Mouse (Mus musculus): Measurements from ENCODE around the gene H3f3b.
"Not testable (repeated sequence)": the region's sequence is repeated elsewhere in the genome, so short reads cannot be mapped to it uniquely, and the experiment has no call there.

The H3f3b gene

DNA sequence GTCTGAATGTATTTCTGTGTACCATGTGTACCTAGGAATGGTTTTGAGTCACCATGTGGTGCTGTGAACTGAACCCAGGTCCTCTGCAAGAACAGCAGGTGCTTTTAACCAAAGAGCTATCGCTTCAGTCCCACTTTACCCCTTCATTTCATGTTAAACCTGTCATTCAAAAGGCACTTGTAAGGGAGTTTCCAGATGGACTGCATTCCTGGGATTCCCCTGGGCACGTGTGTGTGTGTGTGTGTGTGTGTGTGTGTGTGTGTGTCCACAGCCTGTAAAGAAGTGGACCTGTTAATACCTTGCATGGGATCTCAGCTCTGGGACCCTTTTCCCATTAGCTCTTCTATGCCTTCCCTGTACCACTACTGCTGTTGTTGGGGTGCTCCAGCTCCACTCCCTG is 21.8 kb upstream of the H3f3b start:
- DNase-seq (ENCODE audit: low read depth, low spot score): no peak

DNA sequence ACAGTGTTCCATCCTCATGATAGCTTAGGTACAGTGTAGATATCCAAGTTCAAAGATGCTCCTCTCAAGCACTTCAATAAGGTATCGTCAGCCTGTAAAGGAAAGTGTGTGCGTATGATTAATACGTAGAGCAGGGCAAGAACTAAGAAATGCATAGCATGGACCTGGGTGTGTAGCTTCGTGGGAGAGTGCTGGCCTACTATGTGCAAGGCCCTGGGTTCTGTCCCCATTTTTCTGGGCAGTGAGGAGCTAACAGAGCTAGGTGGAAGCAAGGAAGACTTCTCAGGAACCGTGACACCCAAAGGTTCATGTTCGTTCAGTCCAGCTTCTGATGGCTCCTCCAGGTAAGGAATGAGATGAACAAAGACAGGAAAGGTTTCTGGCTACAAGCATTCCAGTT is 17.4 kb upstream of the H3f3b start:
- no peak for DNase-seq (ENCODE audit: low read depth, low spot score)

DNA sequence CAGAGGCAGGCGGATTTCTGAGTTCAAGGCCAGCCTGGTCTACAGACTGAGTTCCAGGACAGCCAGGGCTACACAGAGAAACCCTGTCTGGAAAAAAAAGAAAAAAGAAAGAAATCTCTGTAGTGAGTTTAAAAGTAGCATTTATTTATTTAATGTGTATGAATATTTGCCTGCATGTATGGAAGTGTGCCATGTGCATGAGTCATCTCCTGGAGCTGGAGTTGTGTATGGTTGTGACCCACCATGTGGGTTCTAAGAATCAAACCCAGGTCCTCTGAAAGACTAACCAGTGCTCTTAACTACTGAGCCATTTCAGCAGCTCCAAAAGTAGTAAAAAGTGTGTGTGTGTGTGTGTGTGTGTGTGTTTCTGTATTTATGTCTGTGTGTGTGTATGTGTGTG is 15.5 kb upstream of the H3f3b start:
- DNase-seq (ENCODE audit: low read depth, low spot score): no peak

DNA sequence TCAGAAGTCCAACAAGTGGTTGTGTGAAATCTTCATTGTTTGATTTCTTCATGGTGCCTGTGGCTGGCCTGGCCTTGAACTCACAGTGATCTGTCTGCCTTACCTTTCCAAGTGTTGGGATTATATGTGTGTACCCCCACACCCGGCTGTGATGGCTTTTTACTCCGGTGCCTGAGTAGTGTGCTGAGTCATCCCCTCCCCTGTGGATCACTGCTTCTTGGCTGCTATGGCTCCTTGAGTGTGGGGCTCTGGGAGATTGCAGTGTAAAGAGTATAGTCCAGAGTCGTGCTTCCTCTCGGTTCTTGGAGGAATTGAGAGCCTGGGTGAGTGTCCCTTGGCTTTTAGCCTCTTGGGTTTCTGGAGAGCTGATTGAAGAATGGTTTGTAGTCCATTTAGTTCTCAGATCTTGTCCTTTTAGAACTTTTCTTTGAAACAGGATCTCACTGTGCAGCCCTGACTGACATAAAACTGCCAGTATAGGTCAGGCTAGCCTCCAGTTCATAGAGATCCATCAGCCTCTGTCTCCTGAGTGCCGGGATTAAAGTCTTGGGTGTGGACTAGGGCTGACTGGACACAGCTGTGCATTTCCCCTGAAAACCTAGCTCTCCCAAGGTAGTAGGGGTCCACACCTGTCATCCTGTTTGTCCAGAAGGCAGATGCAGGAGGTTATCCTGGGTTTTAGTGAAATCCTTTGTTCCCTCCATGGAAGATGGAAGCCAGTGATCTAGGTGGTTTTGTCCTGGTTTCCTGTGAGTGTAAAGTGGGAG is 14.8 kb upstream of the H3f3b start:
- DNase-seq (ENCODE audit: low read depth, low spot score): no peak

DNA sequence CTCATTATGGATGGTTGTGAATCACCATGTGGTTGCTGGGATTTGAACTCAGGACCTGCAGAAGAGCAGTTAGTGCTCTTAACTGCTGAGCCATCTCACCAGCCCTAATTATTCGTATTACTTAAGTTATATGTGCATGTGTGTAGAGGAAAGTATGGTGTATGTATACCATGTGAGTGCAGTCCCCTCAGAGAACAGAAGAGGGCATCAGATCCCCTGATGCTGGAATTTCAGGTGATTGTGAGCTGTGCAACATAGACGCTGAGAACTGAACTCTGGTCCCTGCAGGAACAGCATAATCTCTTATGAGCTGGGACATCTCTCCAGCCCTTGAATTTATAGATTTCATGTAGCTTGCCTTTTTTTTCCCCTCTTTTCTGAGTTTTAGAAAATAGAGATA is 14.1 kb upstream of the H3f3b start:
- no peak for DNase-seq (ENCODE audit: low read depth, low spot score)

DNA sequence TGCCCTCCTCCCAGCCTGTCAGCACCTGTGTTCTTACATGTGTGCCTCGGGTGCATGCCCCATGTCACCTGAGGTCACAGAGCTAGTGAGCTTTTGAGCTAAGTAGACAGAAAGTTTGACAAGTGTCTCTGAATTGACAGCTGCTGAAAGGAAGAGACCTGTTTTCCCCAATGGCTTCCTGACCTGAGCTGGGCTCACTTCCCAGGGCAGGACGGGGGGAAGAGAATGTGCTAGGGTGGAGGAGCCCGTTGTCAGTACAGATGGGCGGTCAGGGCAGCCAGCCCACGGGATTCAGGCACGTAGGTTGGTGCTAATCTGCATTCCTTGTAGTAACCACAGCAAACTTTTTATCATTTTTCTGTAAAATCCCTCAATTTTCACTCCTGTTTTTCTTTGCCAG is 12.8 kb upstream of the H3f3b start:
- no peak for DNase-seq (ENCODE audit: low read depth, low spot score)

DNA sequence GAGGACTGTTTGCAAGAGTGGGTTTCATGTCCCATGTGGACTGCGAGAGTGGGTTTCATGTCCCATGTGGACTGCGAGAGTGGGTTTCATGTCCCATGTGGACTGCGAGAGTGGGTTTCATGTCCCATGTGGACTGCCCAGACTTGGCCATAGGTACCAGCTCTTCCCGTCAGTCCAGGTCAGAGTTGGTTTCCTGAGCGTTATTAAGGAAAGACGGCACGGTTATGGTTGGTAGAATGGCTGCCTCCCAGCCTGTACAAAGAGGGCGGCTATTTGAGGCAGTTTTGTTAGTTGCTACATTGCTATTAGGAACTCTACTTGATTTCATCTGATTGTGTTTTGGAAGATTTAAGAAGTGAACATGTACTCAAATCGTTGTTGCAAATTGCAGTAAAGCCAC is 10.1 kb upstream of the H3f3b start:
- no peak for DNase-seq (ENCODE audit: low read depth, low spot score)

DNA sequence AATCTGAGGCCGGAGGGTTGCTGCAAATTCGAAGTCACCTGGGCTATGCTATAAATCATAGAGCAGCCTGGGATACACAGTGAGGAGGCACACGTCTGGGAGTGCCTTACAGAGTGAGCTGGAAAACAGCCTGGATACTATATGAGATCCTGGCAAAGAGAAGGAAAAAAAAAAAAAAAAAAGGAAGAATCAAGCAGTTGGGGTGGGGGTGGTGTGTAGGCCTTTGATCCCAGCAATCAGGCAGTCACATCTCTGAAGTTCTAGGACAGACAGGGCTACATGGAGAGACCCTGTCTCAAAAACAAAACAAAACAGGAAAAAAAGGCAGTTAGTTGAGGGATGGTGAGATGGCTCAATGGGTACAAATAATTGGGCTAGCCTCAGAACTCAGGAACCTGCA is 8.9 kb upstream of the H3f3b start:
- DNase-seq (ENCODE audit: low read depth, low spot score): no peak

DNA sequence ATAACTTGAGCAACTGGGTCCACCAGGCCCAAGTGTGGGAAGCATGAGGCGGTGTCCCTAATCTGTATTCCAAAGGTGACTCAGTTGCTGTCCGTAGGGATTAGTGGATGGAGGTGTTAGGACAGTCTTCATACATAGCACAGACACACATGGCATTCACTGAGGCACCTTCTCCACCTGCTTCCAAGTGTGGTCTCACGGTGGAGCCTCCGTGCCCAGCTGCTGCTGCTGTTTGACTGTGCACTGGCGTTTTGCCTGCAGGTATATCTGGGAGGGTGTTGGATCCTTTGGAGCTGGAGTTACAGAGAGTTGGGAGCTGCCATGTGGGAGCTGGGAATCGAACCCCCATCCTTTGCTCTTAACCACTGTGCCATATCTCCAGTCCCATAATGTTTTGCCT is 6.8 kb upstream of the H3f3b start:
- no peak for DNase-seq (ENCODE audit: low read depth, low spot score)

DNA sequence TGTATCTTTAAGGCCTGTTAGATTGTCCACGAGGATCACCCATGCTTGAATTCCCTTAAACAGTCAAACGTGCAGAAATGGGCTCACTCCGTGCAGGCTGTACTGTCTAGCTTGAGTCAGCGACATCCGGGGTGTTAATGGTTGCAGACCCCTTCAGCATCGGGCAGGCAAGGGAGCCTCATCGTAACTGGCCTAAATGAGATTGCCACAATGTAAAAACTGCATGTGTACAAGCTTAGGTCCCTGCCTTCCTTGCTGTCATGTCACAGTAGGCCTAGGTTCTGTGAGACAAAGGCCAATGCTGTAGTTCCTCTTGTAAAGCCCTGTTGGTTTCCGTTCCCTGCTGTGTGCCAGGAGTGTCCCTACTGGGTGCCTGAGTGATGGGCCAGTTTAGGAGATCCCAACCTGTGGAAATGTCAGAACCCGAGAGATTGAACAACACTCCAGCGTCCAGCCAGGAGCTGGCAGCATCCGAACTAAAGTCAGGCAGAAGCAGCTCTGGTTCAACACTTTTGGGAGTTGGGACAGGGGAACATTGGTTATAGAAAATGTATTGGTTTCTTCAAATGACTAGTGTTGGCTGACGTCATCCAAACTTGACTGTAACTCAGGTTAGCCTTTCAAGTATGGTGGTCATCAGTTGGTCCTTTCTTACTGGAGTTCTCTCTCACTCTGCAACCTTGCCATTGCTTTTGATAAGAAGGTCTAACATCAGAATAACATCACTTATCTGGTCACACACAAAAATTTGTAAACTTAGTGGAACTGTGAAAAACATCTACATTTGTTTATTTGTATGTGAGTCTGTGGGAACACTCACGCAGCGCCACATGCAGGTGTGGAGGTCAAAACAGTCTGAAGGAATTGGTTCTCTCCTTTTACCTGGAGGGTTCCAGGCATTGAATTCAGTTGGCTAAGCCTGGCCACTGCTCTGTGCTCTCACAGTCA is 3.4 kb upstream of the H3f3b start:
- DNase-seq (ENCODE audit: low read depth, low spot score): no peak

DNA sequence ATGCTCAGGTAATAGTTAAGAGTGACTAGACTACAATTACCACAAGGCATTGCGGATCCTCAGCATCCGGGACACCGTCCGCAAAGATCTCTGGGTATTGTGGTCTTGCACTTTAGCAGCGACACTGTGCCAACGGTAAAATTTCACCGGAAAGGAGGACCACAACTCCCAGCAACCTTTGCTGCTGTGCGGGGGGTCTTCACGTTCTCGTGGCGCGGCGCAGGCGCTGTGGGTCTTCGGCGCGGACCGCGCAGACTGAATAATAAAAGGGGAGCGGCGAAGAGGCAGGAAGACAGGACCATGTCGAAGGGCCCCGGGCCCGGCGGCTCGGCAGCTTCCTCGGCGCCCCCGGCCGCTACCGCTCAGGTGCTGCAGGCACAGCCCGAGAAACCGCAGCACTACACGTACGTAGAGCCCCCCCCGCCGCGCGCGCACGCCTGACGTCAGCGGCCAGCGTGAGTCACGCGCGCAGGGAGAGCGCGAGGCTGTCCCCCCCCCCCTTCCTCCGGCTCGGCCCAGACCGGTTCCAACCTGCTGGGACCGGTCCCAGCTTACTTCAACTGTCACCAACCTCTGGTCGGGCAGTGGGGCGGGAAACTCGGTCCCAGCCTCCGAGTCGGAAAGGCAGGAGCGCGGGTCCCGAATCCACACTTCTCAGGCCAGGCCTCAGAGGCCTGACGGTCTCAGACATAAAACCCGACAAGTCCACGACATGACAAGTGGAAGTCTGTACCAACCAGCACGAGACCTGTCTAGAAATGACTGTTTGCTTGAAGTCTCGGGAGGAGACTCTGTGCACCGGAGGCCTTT is 2.5 kb upstream of the H3f3b start, which contains the start of gene Unk:
Gene Unk (plus strand): TSS at position 235 of the 810 bp plus-strand sequence.
- peak; percentile 98 for DNase-seq (ENCODE audit: low read depth, low spot score)

DNA sequence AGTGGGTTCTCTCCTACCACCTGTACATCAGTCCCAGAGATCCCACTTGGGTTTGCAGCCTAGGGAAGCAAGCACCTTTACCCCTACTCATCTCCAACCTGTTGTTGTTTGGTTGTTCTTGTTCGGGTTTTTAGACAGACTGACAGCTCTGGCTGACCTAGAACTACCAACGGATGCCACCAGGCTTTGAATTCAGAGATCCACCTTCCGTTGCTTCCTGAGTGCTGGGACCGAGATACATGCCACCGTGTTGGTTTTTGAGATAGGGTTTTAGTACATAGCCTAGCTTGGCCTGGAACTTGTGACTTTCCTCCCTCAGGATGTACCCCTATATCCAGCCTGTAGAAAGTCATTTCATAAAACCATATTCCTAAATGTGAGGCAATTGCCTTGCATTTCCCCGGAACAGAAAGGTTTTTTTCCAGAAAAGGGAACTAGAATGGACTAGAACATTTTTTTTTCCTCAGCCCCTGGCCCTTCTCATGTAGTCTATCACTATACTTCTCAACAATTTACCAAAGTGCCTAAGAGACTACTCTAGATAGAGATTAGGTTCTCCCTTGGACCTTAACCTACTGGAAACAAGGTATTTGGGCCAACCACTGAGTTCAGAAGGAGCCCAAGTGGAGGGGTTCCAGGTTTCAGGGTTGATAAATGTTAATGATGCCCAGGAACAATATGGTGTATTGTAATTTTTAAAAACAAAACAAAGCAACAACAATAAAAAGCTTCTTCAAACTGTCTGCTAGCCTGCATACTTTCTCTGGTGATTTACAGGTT is 1.5 kb upstream of the H3f3b start:
- no peak for DNase-seq (ENCODE audit: low read depth, low spot score)

DNA sequence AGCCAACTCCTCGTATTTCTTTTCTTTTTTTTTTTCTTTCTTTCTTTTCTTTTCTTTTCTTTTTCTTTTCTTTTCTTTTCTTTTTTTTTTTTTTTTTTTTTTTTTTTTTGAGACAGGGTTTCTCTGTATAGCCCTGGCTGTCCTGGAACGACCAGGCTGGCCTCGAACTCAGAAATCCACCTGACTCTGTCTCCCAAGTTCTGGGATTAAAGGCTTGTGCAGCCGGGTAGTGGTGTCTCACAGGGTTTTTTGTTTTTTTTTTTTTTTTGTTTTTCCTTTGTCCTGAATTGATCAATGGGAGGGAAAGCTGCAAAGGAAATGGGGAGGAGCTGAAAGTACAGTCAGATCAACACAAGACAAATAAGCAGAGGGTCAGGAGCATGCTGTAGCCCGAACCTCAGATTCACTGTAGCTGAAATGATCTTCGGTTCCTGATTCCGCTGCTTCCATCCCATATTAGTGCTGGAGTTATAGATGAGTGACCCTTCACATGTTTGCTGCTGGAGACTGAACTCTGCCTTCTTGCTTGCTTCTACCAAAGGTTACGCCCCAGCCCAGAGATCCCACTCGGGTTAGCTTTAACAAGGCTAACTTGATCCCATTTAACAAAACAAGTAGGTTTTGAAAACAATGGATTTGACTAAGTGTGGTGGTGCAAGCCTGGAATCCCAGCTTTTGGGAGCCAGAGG is 559 bp upstream of the H3f3b start:
- no peak for DNase-seq (ENCODE audit: low read depth, low spot score)

DNA sequence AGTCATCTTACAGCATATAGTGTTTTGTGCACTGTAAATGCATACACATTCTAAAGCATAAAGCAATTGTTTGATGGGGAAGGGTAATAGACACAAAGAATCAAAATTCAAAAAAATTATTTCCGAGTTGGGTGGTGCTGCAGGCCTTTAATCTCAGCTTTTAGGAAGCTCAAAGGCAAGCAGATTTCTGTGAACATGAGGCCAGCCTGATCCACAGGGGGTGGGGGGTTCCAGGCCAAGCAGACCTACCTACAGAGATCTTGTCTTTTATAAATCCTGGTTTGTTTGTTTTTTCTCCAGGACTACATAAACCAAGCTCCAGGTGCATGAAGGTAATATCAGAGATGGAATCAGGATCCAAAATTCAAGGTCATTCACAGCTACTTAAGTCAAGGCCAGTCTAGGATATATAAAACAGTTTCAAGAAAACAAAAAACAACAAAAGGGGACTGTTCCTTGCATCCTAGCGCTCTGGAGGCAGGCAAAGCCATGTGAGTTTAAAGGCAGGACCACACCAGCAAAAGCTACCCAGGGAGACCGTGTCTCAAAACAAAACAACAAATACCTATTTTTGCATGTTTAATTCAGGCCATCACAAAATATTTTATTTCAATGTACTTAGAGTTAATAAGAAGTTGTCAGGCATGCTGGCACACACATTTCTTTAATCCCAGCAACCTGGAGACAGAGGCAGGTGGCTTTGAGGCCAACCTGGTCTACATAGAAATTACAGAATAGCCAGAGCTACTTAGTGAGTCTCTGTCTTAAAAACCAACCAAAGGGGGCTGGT is 2.5 kb downstream of the H3f3b start:
- no peak for DNase-seq (ENCODE audit: low read depth, low spot score)

DNA sequence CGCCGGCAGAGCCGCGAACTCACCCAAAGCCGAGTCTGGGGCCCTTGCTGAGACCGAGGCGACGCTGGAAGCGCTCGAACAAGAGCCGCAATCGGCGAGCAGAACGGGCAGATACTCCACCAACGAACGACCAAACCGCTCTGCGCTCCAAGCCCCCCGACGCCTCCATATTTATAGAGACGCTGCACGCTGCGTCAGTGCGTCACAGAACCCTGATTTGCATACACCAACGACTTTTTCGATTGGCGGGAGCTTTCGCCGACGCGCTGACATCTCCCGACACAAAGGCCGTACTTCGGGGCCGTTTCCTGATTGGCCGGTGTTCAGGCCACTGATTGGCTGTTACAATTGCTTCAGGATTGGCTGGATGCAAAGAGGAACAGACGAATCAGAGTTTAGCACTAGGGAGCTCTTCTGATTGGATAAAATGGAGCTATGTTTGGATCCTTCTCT is 3.4 kb downstream of the H3f3b start:
- DNase-seq (ENCODE audit: low read depth, low spot score): peak; percentile 98

DNA sequence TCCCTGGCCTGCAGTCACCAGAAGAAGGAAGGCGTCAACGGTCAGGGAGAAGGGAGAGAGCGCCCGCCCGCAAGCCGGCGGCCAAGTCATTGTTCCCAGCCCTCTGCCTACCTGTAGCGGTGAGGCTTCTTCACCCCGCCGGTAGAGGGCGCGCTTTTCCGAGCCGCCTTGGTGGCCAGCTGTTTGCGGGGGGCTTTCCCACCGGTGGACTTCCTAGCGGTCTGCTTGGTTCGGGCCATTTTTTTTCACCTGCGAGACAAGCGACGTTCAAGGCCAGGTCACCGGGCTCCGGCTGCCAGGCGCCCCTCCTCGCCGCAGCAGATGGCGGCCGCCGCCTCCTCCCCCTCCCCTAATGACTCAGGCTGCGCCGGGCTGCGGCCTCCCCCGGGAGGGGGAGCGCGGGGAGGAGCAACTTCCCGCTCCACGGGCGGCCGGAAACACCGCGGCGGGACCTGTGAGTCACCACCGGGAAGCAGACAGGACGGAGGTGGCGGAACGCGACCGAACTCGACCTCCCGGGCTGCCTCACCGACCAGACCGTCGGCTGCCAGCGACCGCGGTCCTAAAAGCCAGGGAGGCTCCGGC is 3.9 kb downstream of the H3f3b start:
- peak; percentile 49 for DNase-seq (ENCODE audit: low read depth, low spot score)

DNA sequence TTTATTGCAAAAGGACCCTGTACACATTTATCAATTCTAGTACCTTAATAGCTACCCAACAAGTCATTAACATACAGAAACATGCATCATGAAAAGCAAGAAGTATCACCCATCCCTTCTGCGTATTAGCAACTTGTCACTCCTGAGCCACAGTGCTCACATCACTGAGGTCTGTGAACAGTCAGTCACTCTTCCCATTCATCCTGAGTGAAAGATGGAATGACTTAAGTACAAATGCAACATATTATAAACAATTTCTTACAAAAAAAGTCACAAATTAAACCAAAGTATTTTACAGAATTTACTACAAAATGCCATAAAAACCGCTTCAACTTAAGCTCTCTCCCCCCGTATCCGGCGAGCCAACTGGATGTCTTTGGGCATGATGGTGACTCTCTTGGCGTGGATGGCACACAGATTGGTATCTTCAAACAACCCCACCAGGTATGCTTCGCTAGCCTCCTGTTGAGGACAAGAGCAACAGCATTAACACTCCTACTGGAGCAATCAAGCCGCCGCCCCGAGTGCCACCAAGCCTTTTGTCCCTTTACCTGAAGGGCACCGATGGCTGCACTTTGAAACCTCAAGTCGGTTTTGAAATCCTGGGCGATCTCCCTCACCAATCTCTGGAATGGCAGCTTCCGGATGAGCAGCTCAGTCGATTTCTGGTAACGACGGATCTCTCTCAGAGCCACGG is 4.5 kb downstream of the H3f3b start:
- not testable (repeated sequence) for DNase-seq (ENCODE audit: low read depth, low spot score)

DNA sequence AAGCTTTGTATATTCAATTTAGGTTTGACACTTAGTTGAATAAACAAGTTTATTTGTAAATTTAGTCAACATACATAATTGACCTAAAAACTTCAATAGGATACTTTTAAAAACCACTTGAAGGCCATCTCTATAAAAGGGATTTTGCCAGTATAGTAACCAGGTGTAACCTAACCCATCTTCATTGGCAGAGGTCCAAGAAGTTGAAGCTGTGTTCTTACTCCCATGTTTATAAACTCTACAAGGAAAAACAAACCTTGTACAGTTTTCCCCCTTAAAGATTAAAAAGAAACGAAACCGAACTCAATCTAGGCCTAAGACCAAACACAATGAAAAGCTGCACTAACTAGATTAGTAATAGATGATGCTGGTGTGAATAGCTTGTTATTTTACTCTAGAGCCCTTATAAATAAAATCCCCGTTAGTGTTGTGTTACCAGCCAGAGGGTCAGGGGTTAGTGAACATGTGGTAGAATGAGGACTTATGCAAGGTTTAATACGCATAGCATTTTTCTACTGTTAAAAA is 5.4 kb downstream of the H3f3b start:
- DNase-seq (ENCODE audit: low read depth, low spot score): no peak

All from retina, adult 2 months (tissue).